Mouse (Mus musculus) heart, embryonic 12.5 days (tissue): ENCODE data around the gene Dnmt3c. TPM values are rescaled to one million over a fixed set of nuclear protein-coding genes. Genes with fewer than 3 reads are reported as not detected.
A peak's percentile ranks its signal among the peaks of the same experiment; 100 is the strongest.
"Not testable (repeated sequence)": the region's sequence is repeated elsewhere in the genome, so short reads cannot be mapped to it uniquely, and the experiment has no call there.

Experiments
- ATAC-seq: fragments of 200-750 bp; cut with Nextera tagmentation; 2 replicates; pipeline ENCODE4 v1.8.0; 2017; ENCODE audit warnings: moderate TSS enrichment, moderate library complexity; ENCODE audit not compliant: insufficient number of reproducible peaks, low FRiP score
- H3K27ac ChIP-seq: fragments of 300-500 bp; sonication (generic); 2 replicates; pipeline ENCODE4 v1.5.1; 2016; ENCODE audit warnings: mild to moderate bottlenecking, moderate library complexity; ENCODE audit not compliant: poor library complexity, severe bottlenecking
- H3K27me3 ChIP-seq: fragments of 300-500 bp; sonication (generic); replicated peaks from 2 replicates; pipeline ENCODE4 v1.6.1; 2016; ENCODE audit warnings: mild to moderate bottlenecking, moderate library complexity
- H3K36me3 ChIP-seq: fragments of 300-500 bp; sonication (generic); 2 replicates; pipeline ENCODE4 v1.6.1; 2016; ENCODE audit warnings: mild to moderate bottlenecking, moderate library complexity
- H3K4me1 ChIP-seq: fragments of 300-500 bp; sonication (generic); replicated peaks from 2 replicates; pipeline ENCODE4 v1.6.1; 2016; ENCODE audit warnings: mild to moderate bottlenecking
- H3K4me2 ChIP-seq: fragments of 300-500 bp; sonication (generic); 2 replicates; pipeline ENCODE4 v1.6.1; 2016; ENCODE audit warnings: mild to moderate bottlenecking, moderate library complexity
- H3K4me3 ChIP-seq: fragments of 300-500 bp; sonication (generic); 2 replicates; pipeline ENCODE4 v1.5.1; 2016; ENCODE audit warnings: mild to moderate bottlenecking
- H3K9ac ChIP-seq: fragments of 300-500 bp; sonication (generic); 2 replicates; pipeline ENCODE4 v1.6.1; 2016; ENCODE audit warnings: mild to moderate bottlenecking, moderate library complexity
- H3K9me3 ChIP-seq: fragments of 300-500 bp; sonication (generic); replicated peaks from 2 replicates; pipeline ENCODE4 v1.6.1; 2016; ENCODE audit warnings: mild to moderate bottlenecking, moderate library complexity
- WGBS: fragments of 180-500 bp; shearing (Covaris S2); methylation state at CpG from one replicate; pipeline ENCODE4 v1.1.7; 2016; 5-methylcytosine and 5-hydroxymethylcytosine counted together
- polyA plus RNA-seq: library from polyadenylated mRNA; unstranded; fragments of >200 nt; fragmentation: Nextera tagmentation; extraction: Ambion mirVana; gene quantifications from 2 replicates; pipeline ENCODE4 v1.2.1, GENCODE M21; 2016

Gene Dnmt3c
- polyA plus RNA-seq, 1 experiment from 2014 or later = not detected

- no peaks in the 10 kb centered on the region for H3K27me3 ChIP-seq
- no peak overlapping the region for H3K4me3 ChIP-seq
- no peak for ATAC-seq
- H3K4me2 ChIP-seq = no peak overlapping the region
- 0 out of 2 replicates have a peak, but pooled peaks cover 4% of the 10 kb centered on the region for H3K4me1 ChIP-seq
- H3K9me3 ChIP-seq = no peaks in the 10 kb centered on the region
- 81% methylated on average over 2 of the region's 2 CpGs for WGBS
- peaks cover 29% of the 10 kb centered on the region for H3K36me3 ChIP-seq
- H3K9ac ChIP-seq = no peak overlapping the region
- H3K27ac ChIP-seq = no peak overlapping the region
Observed at GRCm38 (mm10) chr2:153672619-153673018, 23.8 kb upstream of the Dnmt3c start.

- not testable (repeated sequence) for ATAC-seq, H3K9me3 ChIP-seq, H3K27ac ChIP-seq, H3K27me3 ChIP-seq, H3K4me3 ChIP-seq, H3K9ac ChIP-seq, H3K4me2 ChIP-seq, H3K4me1 ChIP-seq
- 40% methylated on average over 1 of the region's 1 CpGs for WGBS
- H3K36me3 ChIP-seq = peaks cover 38% of the 10 kb centered on the region
Observed at GRCm38 (mm10) chr2:153675364-153675763, 21.1 kb upstream of the Dnmt3c start.

- 89% methylated on average over 6 of the region's 6 CpGs for WGBS
- H3K36me3 ChIP-seq = peaks cover 48% of the 10 kb centered on the region
- ATAC-seq = no peak
Observed at GRCm38 (mm10) chr2:153676944-153677343, 19.5 kb upstream of the Dnmt3c start.

GRCm38 (mm10) chr2:153677550-153677949 is 18.9 kb upstream of the Dnmt3c start:
- 80% methylated on average over 7 of the region's 7 CpGs for WGBS
- H3K9ac ChIP-seq = no peak overlapping the region
- H3K36me3 ChIP-seq = peaks cover 48% of the 10 kb centered on the region
- no peaks in the 10 kb centered on the region for H3K27me3 ChIP-seq
- no peaks in the 10 kb centered on the region for H3K4me1 ChIP-seq
- no peak overlapping the region for H3K27ac ChIP-seq
- no peak overlapping the region for H3K4me3 ChIP-seq
- no peaks in the 10 kb centered on the region for H3K9me3 ChIP-seq
- H3K4me2 ChIP-seq = no peak overlapping the region
- no peak for ATAC-seq

More at GRCm38 (mm10) chr2:153676944-153677343, 19.5 kb upstream of the Dnmt3c start:
- no peaks in the 10 kb centered on the region for H3K9me3 ChIP-seq
- H3K27ac ChIP-seq = no peak overlapping the region
- H3K4me2 ChIP-seq = no peak overlapping the region
- no peak overlapping the region for H3K9ac ChIP-seq
- no peaks in the 10 kb centered on the region for H3K4me1 ChIP-seq
- H3K27me3 ChIP-seq = no peaks in the 10 kb centered on the region
- H3K4me3 ChIP-seq = no peak overlapping the region

- WGBS = 100% methylated on average over 1 of the region's 1 CpGs
- H3K4me3 ChIP-seq = no peak overlapping the region
- no peaks in the 10 kb centered on the region for H3K9me3 ChIP-seq
- no peak for ATAC-seq
- H3K27ac ChIP-seq = no peak overlapping the region
- no peaks in the 10 kb centered on the region for H3K4me1 ChIP-seq
- no peak overlapping the region for H3K4me2 ChIP-seq
- H3K27me3 ChIP-seq = no peaks in the 10 kb centered on the region
- H3K9ac ChIP-seq = no peak overlapping the region
- peaks cover 42% of the 10 kb centered on the region for H3K36me3 ChIP-seq
Observed at GRCm38 (mm10) chr2:153679959-153680358, 16.5 kb upstream of the Dnmt3c start.

- not testable (repeated sequence) for H3K9me3 ChIP-seq, H3K9ac ChIP-seq, H3K36me3 ChIP-seq, H3K4me1 ChIP-seq, H3K27ac ChIP-seq, H3K27me3 ChIP-seq, H3K4me2 ChIP-seq, H3K4me3 ChIP-seq, ATAC-seq
- 87% methylated on average over 7 of the region's 7 CpGs for WGBS
Observed at GRCm38 (mm10) chr2:153693413-153693812, 3.0 kb upstream of the Dnmt3c start.

GRCm38 (mm10) chr2:153694462-153695085 is 1.9 kb upstream of the Dnmt3c start:
- no peak for ATAC-seq
- WGBS = 57% methylated on average over 19 of the region's 19 CpGs
- Histone ChIP-seq H3K36me3 (no peaks in the 10 kb centered on the region), H3K9ac (no peak overlapping the region), H3K9me3 (no peaks in the 10 kb centered on the region), H3K27ac (no peak overlapping the region), H3K4me1 (no peaks in the 10 kb centered on the region), H3K4me3 (no peak overlapping the region), H3K4me2 (no peak overlapping the region), H3K27me3 (no peaks in the 10 kb centered on the region; the same call in 1 of the 2 replicates)

- H3K27me3 ChIP-seq = no peaks in the 10 kb centered on the region
- H3K9ac ChIP-seq = no peak overlapping the region
- H3K9me3 ChIP-seq = no peaks in the 10 kb centered on the region
- no peak for ATAC-seq
- H3K36me3 ChIP-seq = no peaks in the 10 kb centered on the region
- WGBS = 49% methylated on average over 6 of the region's 6 CpGs
- H3K4me2 ChIP-seq = no peak overlapping the region
- no peak overlapping the region for H3K27ac ChIP-seq
- H3K4me3 ChIP-seq = no peak overlapping the region
- no peaks in the 10 kb centered on the region; the same call in 1 of the 2 replicates for H3K4me1 ChIP-seq
Observed at GRCm38 (mm10) chr2:153703389-153703788, 6.9 kb downstream of the Dnmt3c start.

- no peak overlapping the region for H3K4me3 ChIP-seq
- H3K9ac ChIP-seq = 0 out of 2 replicates have a peak overlapping the region, but pooled peaks have one; percentile 48
- H3K27ac ChIP-seq = no peak overlapping the region
- ATAC-seq = peak; percentile 70
- no peak overlapping the region for H3K4me2 ChIP-seq
- H3K4me1 ChIP-seq = peaks cover 35% of the 10 kb centered on the region
- H3K27me3 ChIP-seq = no peaks in the 10 kb centered on the region
- no peaks in the 10 kb centered on the region for H3K9me3 ChIP-seq
- no peaks in the 10 kb centered on the region for H3K36me3 ChIP-seq
- WGBS = 38% methylated on average over 8 of the region's 8 CpGs
Observed at GRCm38 (mm10) chr2:153710701-153711330, 14.4 kb downstream of the Dnmt3c start.

- no peaks in the 10 kb centered on the region for H3K36me3 ChIP-seq
- H3K4me1 ChIP-seq = peaks cover 35% of the 10 kb centered on the region
- H3K4me2 ChIP-seq = no peak overlapping the region
- no peak for ATAC-seq
- WGBS = 21% methylated on average over 3 of the region's 3 CpGs
- H3K27ac ChIP-seq = peak overlapping the region; percentile 54
- H3K9me3 ChIP-seq = no peaks in the 10 kb centered on the region
- H3K4me3 ChIP-seq = no peak overlapping the region
- H3K27me3 ChIP-seq = no peaks in the 10 kb centered on the region
- H3K9ac ChIP-seq = no peak overlapping the region
Observed at GRCm38 (mm10) chr2:153712646-153713091, 16.2 kb downstream of the Dnmt3c start.

GRCm38 (mm10) chr2:153713227-153713626 is 16.8 kb downstream of the Dnmt3c start:
- H3K9me3 ChIP-seq = no peaks in the 10 kb centered on the region
- ATAC-seq = peak; percentile 44; the same call in 1 of the 2 replicates
- H3K27me3 ChIP-seq = no peaks in the 10 kb centered on the region
- H3K4me3 ChIP-seq = no peak overlapping the region
- peak overlapping the region; percentile 54 for H3K27ac ChIP-seq
- H3K4me2 ChIP-seq = no peak overlapping the region
- peaks cover 35% of the 10 kb centered on the region for H3K4me1 ChIP-seq
- WGBS = 33% methylated on average over 4 of the region's 4 CpGs
- H3K36me3 ChIP-seq = no peaks in the 10 kb centered on the region
- no peak overlapping the region for H3K9ac ChIP-seq
